Mouse (Mus musculus) cerebellum, adult (tissue): ENCODE data around the gene Gper1.

ENCODE experiments used
- ATAC-seq: cut with Nextera tagmentation; 2 replicates; pipeline ENCODE4 v1.9.2; 2017; ENCODE audit warnings: mild to moderate bottlenecking, moderate library complexity, mixed read lengths; ENCODE audit not compliant: insufficient number of reproducible peaks, low FRiP score, low TSS enrichment

Gper1 gene

GRCm38 (mm10) chr5:139409412-139409811 lies 13.5 kb upstream of the Gper1 start:
- ATAC-seq = no peak

GRCm38 (mm10) chr5:139410056-139410455 lies 12.9 kb upstream of the Gper1 start:
- no peak for ATAC-seq

GRCm38 (mm10) chr5:139411117-139411516 lies 11.8 kb upstream of the Gper1 start:
- ATAC-seq = peak; percentile 47; the same call in 1 of the 2 replicates

GRCm38 (mm10) chr5:139411665-139412314 lies 11.2 kb upstream of the Gper1 start:
- ATAC-seq = no peak

- no peak for ATAC-seq
These were observed 9.4 kb upstream of the Gper1 start for GRCm38 (mm10) chr5:139413545-139413944.

GRCm38 (mm10) chr5:139415001-139415400 lies 8.0 kb upstream of the Gper1 start:
- no peak for ATAC-seq

- ATAC-seq = no peak
These were observed 6.0 kb upstream of the Gper1 start for GRCm38 (mm10) chr5:139416942-139417341.

GRCm38 (mm10) chr5:139417480-139417879 lies 5.5 kb upstream of the Gper1 start:
- ATAC-seq = no peak

GRCm38 (mm10) chr5:139418110-139418509 lies 4.8 kb upstream of the Gper1 start:
- no peak for ATAC-seq

GRCm38 (mm10) chr5:139418633-139419032 lies 4.3 kb upstream of the Gper1 start:
- ATAC-seq = no peak

- no peak for ATAC-seq
These were observed 2.2 kb downstream of the Gper1 start for GRCm38 (mm10) chr5:139425198-139425597.

- no peak for ATAC-seq
These were observed 4.0 kb downstream of the Gper1 start for GRCm38 (mm10) chr5:139427001-139427400.

- no peak for ATAC-seq
These were observed 5.0 kb downstream of the Gper1 start for GRCm38 (mm10) chr5:139427989-139428388.

- no peak for ATAC-seq
These were observed 6.9 kb downstream of the Gper1 start for GRCm38 (mm10) chr5:139429818-139430341.

- ATAC-seq = no peak
These were observed 9.4 kb downstream of the Gper1 start for GRCm38 (mm10) chr5:139432333-139432732.

- no peak for ATAC-seq
These were observed 10.0 kb downstream of the Gper1 start for GRCm38 (mm10) chr5:139432747-139433508.

GRCm38 (mm10) chr5:139433842-139434568 lies 11.1 kb downstream of the Gper1 start:
- ATAC-seq = no peak

- no peak for ATAC-seq
These were observed 12.0 kb downstream of the Gper1 start for GRCm38 (mm10) chr5:139434940-139435339.

GRCm38 (mm10) chr5:139437769-139438168 lies 14.8 kb downstream of the Gper1 start:
- ATAC-seq = no peak

- no peak for ATAC-seq
These were observed 15.5 kb downstream of the Gper1 start for GRCm38 (mm10) chr5:139438440-139438839.

GRCm38 (mm10) chr5:139440451-139440850 lies 17.5 kb downstream of the Gper1 start:
- no peak for ATAC-seq
